Mouse (Mus musculus) neural tube, embryonic 15.5 days (tissue): ENCODE measurements around the gene Stard3. TPM values are rescaled to one million over a fixed set of nuclear protein-coding genes. Genes with fewer than 3 reads are reported as not detected.
A peak's percentile ranks its signal among the peaks of the same experiment; 100 is the strongest.
"Not testable (repeated sequence)": the region's sequence is repeated elsewhere in the genome, so short reads cannot be mapped to it uniquely, and the experiment has no call there.

Source experiments
- ATAC-seq: fragments of 200-750 bp; cut with Nextera tagmentation; 2 replicates; pipeline ENCODE4 v1.8.0; 2017; ENCODE audit warnings: mild to moderate bottlenecking, moderate TSS enrichment, moderate library complexity; ENCODE audit not compliant: low FRiP score
- H3K27ac ChIP-seq: fragments of 300-500 bp; sonication (generic); replicated peaks from 2 replicates; pipeline ENCODE4 v1.5.1; 2015; ENCODE audit warnings: mild to moderate bottlenecking, inconsistent platforms
- H3K27me3 ChIP-seq: fragments of 300-500 bp; sonication (generic); replicated peaks from 2 replicates; pipeline ENCODE4 v1.6.1; 2015; ENCODE audit warnings: inconsistent platforms
- H3K36me3 ChIP-seq: fragments of 300-500 bp; sonication (generic); 2 replicates; pipeline ENCODE4 v1.6.1; 2015; ENCODE audit warnings: inconsistent platforms
- H3K4me1 ChIP-seq: fragments of 300-500 bp; sonication (generic); 2 replicates; pipeline ENCODE4 v1.6.1; 2015; ENCODE audit warnings: inconsistent platforms
- H3K4me2 ChIP-seq: fragments of 300-500 bp; sonication (generic); 2 replicates; pipeline ENCODE4 v1.6.1; 2015; ENCODE audit warnings: inconsistent platforms, mild to moderate bottlenecking, moderate library complexity
- H3K4me3 ChIP-seq: fragments of 300-500 bp; sonication (generic); replicated peaks from 2 replicates; pipeline ENCODE4 v1.5.1; 2015; ENCODE audit warnings: mild to moderate bottlenecking, inconsistent platforms
- H3K9ac ChIP-seq: fragments of 300-500 bp; sonication (generic); replicated peaks from 2 replicates; pipeline ENCODE4 v1.6.1; 2015; ENCODE audit warnings: mild to moderate bottlenecking, inconsistent platforms
- H3K9me3 ChIP-seq: fragments of 300-500 bp; sonication (generic); replicated peaks from 2 replicates; pipeline ENCODE4 v1.6.1; 2016; ENCODE audit warnings: inconsistent platforms
- WGBS: fragments of 180-500 bp; shearing (Covaris S2); methylation state at CpG from one replicate; pipeline ENCODE4 v1.1.7; 2015; ENCODE audit warnings: mixed read lengths; 5-methylcytosine and 5-hydroxymethylcytosine counted together
- polyA plus RNA-seq: library from polyadenylated mRNA; unstranded; fragments of >200 nt; fragmentation: Nextera tagmentation; extraction: Ambion mirVana; gene quantifications from 2 replicates; pipeline ENCODE4 v1.2.1, GENCODE M21; 2015

The Stard3 gene
- polyA plus RNA-seq, 1 experiment from 2014 or later: 31.6 TPM

DNA sequence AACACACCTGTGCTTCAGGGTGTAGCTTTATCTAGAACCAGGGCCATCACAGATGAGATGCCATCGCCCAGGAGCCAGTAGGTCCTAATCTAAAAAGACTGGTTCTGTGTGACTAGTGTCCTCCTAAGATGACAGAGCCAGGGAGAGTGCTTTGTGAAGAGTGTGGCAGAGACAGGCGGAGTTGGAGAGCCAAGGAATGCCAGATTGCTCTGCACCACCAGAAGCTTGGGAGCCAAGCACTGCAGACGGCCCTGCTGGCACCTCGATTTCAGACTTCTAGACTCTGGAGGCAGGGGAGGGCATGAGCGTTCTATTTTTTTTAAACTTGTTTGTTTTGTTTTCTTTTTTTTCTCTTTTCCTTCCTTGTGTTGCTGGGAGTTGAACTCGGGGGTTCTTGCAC lies 11.2 kb downstream of the Stard3 start:
- peaks cover 15% of the 10 kb centered on the region; the same call in 1 of the 2 replicates for H3K4me1 ChIP-seq

DNA sequence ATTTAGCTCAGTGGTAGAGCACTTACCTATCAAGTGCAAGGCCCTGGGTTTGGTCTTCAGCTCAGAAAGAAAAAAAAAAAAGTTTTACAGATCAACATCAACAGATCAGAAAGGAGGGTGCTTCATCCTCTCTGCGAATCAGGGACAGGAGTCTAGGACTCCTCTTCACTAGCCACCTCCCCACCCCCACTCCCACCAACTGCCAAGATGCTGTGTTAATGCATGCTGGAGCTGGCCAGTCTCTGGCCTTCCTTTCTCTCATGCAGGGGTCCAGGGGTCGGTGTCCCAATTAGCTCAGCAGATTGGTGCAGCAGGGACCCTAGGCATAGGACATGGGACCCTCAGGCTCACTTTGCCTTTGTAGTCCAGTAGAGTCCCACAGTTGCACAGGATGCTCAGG lies 12.4 kb downstream of the Stard3 start:
- Histone ChIP-seq H3K4me2 (no peak overlapping the region), H3K4me1 (peaks cover 15% of the 10 kb centered on the region; the same call in 1 of the 2 replicates), H3K4me3 (no peak overlapping the region), H3K36me3 (peaks cover 11% of the 10 kb centered on the region), H3K9ac (no peak overlapping the region), H3K27ac (no peak overlapping the region), H3K27me3 (no peaks in the 10 kb centered on the region), H3K9me3 (no peaks in the 10 kb centered on the region)
- 87% methylated on average over 2 of the region's 2 CpGs for WGBS
- no peak for ATAC-seq

More for the DNA sequence above, 11.2 kb downstream of the Stard3 start:
- H3K27me3 ChIP-seq: no peaks in the 10 kb centered on the region
- no peak overlapping the region for H3K27ac ChIP-seq
- ATAC-seq: no peak
- H3K9me3 ChIP-seq: no peaks in the 10 kb centered on the region
- no peak overlapping the region for H3K9ac ChIP-seq
- no peak overlapping the region for H3K4me3 ChIP-seq
- no peak overlapping the region for H3K4me2 ChIP-seq
- 0 out of 2 replicates have a peak, but pooled peaks cover 4% of the 10 kb centered on the region for H3K36me3 ChIP-seq
- 85% methylated on average over 6 of the region's 6 CpGs for WGBS

DNA sequence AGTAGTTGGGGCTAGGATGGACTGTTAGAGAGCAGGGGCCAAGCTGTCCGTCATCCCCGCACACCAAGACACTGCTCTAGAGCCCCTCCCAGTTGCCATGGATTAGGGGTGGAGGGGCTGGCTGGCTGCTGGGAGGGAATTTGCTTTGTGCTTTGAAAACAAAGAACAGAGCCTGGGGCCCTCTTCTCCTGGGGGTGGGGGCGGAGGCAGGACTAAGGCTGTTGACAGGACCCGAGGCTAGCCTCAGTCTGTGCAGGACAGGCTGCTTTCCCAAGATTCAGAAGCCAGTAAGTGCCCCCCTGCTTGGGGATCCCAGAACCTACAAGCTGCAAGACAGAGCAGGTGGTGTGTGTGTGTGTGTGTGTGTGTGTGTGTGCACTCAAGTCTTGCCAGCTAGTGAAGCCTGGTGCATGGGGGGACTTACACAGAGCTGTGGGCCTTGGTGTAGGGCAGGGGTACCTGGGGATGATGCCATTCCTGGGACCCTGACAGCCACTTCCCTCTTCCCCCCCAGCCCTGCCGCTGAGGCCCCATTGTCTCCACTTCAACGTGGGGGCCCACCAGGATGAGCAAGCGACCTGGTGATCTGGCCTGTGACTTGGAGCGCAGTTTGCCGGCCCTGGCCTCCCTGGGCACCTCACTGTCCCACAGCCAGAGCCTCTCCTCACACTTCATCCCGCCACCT lies 13.5 kb downstream of the Stard3 start:
- Histone ChIP-seq H3K9me3 (no peaks in the 10 kb centered on the region), H3K4me3 (no peak overlapping the region), H3K36me3 (peaks cover 20% of the 10 kb centered on the region), H3K27me3 (no peaks in the 10 kb centered on the region), H3K4me2 (no peak overlapping the region), H3K4me1 (peaks cover 15% of the 10 kb centered on the region; the same call in 1 of the 2 replicates), H3K27ac (no peak overlapping the region), H3K9ac (no peak overlapping the region)
- ATAC-seq: peak; percentile 45
- 32% methylated on average over 10 of the region's 10 CpGs for WGBS

DNA sequence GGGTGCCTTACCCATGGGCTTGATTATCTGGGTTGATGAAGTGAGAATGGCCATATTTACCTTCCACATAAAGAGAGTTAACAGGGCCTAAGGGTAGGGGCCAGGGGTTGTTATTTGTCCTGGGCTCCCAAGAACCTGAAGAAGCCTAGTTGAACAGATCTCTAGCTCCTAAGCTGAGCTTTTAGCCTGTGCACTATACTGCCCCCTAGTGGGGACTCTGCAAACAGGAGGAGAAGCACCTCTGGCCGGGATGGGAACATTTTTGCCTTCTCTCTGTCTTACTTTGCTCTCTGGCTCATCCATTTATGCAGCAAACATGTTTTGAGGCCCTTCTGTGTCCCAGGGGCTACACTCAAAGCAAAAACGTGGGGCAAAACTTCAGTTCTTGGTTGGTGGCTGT lies 14.2 kb downstream of the Stard3 start:
- ATAC-seq: no peak
- Histone ChIP-seq H3K27ac (no peak overlapping the region), H3K4me2 (no peak overlapping the region), H3K36me3 (peaks cover 27% of the 10 kb centered on the region), H3K4me3 (no peak overlapping the region), H3K9ac (no peak overlapping the region), H3K4me1 (peaks cover 15% of the 10 kb centered on the region; the same call in 1 of the 2 replicates), H3K27me3 (no peaks in the 10 kb centered on the region), H3K9me3 (no peaks in the 10 kb centered on the region)
- WGBS: 13% methylated on average over 2 of the region's 2 CpGs

DNA sequence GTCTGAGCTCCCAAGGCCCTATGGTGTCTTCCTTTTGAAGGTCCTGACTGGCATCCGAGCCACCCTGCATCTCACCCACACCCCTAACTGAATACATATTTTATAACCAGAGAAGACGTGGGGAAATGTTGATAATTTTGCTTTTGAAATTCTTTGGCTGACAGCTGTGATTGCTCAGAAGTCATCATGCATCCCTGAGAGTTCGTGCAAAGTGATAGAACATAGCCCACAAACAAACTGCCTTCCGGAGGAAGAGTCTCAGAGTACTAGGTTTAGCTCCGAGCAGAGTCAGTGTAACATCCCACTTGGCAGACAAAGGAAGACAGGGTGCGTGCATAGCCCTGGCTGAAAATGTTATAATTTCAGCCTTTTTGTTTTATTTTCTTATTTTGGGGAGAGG lies 15.1 kb downstream of the Stard3 start:
- 96% methylated on average over 6 of the region's 6 CpGs for WGBS
- Histone ChIP-seq H3K27me3 (no peaks in the 10 kb centered on the region), H3K4me1 (peaks cover 15% of the 10 kb centered on the region; the same call in 1 of the 2 replicates), H3K27ac (no peak overlapping the region), H3K36me3 (peaks cover 35% of the 10 kb centered on the region), H3K4me3 (no peak overlapping the region), H3K4me2 (no peak overlapping the region), H3K9me3 (no peaks in the 10 kb centered on the region), H3K9ac (no peak overlapping the region)
- no peak for ATAC-seq

DNA sequence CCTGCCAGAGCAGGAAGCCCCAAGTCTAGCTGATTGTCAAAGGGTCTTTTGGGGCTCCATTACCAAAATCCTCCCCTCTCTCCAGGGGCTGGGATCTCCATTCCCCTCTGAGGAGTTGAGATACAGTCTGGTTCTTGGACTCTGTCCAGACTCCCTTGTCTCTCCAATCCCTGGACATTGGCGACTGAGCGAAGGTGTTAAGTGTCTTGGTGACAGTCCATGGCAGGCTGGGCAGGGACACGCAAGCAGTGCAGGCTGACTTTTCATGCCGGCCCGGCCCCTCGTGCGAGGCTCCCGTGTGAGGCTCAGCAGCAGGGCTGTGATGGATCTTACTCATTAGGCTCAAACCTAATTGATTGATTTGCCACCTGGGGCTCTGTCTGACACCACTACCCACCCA lies 16.1 kb downstream of the Stard3 start:
- H3K4me1 ChIP-seq: peaks cover 15% of the 10 kb centered on the region; the same call in 1 of the 2 replicates
- H3K9ac ChIP-seq: no peak overlapping the region
- no peak overlapping the region for H3K4me3 ChIP-seq
- no peak for ATAC-seq
- H3K36me3 ChIP-seq: peaks cover 44% of the 10 kb centered on the region
- H3K4me2 ChIP-seq: no peak overlapping the region
- H3K27ac ChIP-seq: no peak overlapping the region
- WGBS: 76% methylated on average over 8 of the region's 8 CpGs
- H3K9me3 ChIP-seq: no peaks in the 10 kb centered on the region
- no peaks in the 10 kb centered on the region for H3K27me3 ChIP-seq

DNA sequence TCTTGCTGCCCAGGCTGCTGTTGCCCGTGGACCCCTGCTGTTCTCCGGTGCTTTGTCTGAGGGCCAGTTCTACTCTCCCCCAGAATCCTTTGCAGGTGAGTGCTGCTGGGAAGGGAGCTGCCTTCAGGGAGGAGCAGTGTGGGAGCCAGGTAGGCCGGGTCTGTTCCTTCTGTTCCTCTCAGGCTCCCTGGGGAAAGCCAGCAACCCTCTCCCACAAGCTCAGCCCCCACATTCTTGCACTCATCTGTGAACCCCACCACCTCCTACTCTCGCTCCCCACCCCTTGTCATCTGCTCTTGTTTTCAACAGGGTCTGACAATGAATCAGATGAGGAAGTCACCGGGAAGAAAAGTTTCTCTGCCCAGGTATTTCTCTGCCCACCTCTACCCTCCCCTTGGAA lies 18.6 kb downstream of the Stard3 start:
- Histone ChIP-seq H3K9ac (no peak overlapping the region), H3K27ac (no peak overlapping the region), H3K9me3 (no peaks in the 10 kb centered on the region), H3K36me3 (peaks cover 58% of the 10 kb centered on the region), H3K27me3 (no peaks in the 10 kb centered on the region), H3K4me2 (no peak overlapping the region), H3K4me3 (no peak overlapping the region), H3K4me1 (peaks cover 4% of the 10 kb centered on the region; the same call in 1 of the 2 replicates)
- no peak for ATAC-seq
- 77% methylated on average over 5 of the region's 5 CpGs for WGBS

DNA sequence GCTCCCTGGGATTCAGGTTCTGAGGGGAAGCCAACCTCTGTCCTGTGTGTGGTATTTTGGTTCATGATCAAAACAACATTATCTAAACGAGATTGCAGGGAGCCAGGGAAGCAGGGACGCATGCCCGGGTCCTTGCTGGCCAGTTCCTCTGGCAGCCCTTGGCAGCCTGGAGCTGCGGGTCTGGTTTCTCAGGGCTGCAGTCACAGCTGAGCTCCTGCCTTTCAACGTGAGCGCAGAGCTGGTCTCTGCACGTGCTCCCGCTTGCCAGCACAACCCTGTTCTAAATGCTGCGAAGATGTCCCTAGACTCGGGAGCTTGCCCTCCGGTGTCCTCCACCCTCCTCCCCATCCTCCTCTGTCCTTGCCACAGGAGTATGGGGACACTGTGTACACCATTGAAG lies 19.6 kb downstream of the Stard3 start:
- Histone ChIP-seq H3K36me3 (peaks cover 57% of the 10 kb centered on the region), H3K9ac (no peak overlapping the region), H3K9me3 (no peaks in the 10 kb centered on the region), H3K27me3 (no peaks in the 10 kb centered on the region), H3K27ac (no peak overlapping the region), H3K4me3 (no peak overlapping the region), H3K4me1 (no peaks in the 10 kb centered on the region), H3K4me2 (no peak overlapping the region)
- no peak for ATAC-seq
- WGBS: 86% methylated on average over 11 of the region's 11 CpGs

DNA sequence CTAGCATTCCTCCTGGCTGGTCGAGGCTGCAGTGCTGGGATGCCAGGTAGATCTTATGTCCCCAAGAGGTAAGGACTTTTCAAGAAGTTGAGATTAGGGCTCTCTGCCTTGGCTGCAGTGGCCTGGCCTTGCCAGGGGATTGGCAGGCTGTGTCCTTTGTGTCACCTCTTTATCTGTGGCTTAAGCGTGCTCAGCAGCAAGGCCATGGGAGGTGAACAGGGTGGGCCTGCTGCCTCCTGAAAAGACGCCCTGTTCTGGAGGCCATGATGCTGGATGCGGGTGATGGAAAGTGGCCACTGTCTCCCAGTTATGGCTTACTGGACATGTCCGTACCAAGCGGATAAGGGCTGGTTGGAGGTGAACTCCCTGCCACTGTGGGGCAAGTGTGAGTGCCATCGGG lies 21.2 kb downstream of the Stard3 start:
- H3K4me1 ChIP-seq: no peaks in the 10 kb centered on the region
- 92% methylated on average over 7 of the region's 7 CpGs for WGBS
- no peak overlapping the region for H3K4me2 ChIP-seq
- peaks cover 54% of the 10 kb centered on the region for H3K36me3 ChIP-seq
- H3K9me3 ChIP-seq: no peaks in the 10 kb centered on the region
- no peak for ATAC-seq
- H3K9ac ChIP-seq: no peak overlapping the region
- H3K27ac ChIP-seq: no peak overlapping the region
- no peaks in the 10 kb centered on the region for H3K27me3 ChIP-seq
- H3K4me3 ChIP-seq: no peak overlapping the region

DNA sequence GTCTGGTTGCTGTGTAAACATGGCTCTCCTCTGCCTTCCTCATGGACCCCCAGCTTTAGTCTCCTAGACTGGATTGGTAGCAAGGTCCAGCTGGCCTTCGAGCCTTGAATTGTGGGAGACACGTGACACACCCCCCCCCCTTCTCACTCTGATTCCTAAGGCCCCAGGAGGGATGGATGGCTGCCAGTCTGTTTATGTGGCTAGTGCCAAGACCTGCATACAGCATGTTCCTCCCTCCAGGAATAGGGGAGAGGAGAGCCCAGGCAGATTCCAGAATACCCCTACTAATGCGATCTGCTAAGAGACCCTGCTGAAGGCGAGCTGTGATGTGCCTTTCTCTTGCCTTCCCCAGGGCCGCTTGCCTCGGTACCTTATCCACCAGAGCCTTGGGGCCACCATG lies 21.9 kb downstream of the Stard3 start:
- ATAC-seq: no peak
- Histone ChIP-seq H3K4me1 (no peaks in the 10 kb centered on the region), H3K36me3 (peaks cover 52% of the 10 kb centered on the region), H3K4me2 (no peak overlapping the region), H3K27ac (no peak overlapping the region), H3K9me3 (no peaks in the 10 kb centered on the region), H3K4me3 (no peak overlapping the region), H3K9ac (no peak overlapping the region), H3K27me3 (peaks cover 7% of the 10 kb centered on the region; the same call in 1 of the 2 replicates)
- 80% methylated on average over 6 of the region's 6 CpGs for WGBS

DNA sequence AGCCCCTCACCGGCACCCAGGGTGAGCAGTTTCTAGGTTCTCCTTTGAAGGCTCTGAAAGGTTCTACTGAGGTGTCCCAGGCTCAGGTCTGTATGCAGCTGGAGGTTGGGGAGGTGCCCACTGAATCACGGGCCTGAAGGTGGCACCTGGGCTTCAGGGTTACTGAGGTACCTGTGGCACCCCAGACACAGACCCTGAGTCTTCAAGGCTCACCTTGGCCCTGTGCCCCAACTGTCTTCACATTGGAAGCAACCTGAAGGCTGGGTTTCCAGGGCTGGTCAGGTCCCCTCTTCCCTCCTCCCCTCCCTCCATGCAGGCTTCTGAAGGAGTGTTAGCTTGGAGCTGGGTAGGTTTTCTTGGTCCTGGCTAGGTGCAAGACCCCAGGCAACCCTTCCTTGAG lies 23.5 kb downstream of the Stard3 start:
- Histone ChIP-seq H3K4me3 (no peak overlapping the region), H3K27ac (no peak overlapping the region), H3K36me3 (peaks cover 39% of the 10 kb centered on the region), H3K27me3 (peaks cover 21% of the 10 kb centered on the region), H3K9ac (no peak overlapping the region), H3K9me3 (no peaks in the 10 kb centered on the region), H3K4me2 (no peak overlapping the region), H3K4me1 (peaks cover 4% of the 10 kb centered on the region; the same call in 1 of the 2 replicates)
- 92% methylated on average over 2 of the region's 2 CpGs for WGBS
- ATAC-seq: no peak

DNA sequence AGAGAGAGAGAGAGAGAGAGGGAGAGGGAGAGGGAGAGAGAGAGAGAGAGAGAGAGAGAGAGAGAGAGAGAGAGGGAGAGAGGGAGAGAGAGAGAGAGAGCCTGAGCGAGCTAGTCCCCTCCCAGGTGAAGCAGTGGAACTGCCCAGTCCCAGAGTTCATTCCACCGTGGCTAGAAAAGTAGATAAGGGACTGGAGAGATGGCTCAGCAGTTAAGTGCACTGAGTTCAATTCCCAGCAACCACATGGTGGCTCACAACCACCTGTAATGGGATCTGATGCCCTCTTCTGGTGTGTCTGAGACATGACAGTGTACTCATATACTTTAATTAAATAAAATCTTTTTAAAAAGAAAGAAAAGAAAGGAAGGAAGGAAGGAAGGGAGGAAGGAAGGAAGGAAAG lies 24.2 kb downstream of the Stard3 start:
- H3K27me3 ChIP-seq: peaks cover 28% of the 10 kb centered on the region
- WGBS: 60% methylated on average over 2 of the region's 2 CpGs

More for the DNA sequence above, 24.2 kb downstream of the Stard3 start:
- H3K9ac ChIP-seq, H3K4me1 ChIP-seq, H3K27ac ChIP-seq, H3K4me3 ChIP-seq, H3K4me2 ChIP-seq, H3K9me3 ChIP-seq, ATAC-seq: not testable (repeated sequence)
- peaks cover 31% of the 10 kb centered on the region for H3K36me3 ChIP-seq
